Mouse (Mus musculus) C2C12 (cell line): ENCODE data around the gene Cobl.

Experiments used
- CEBPB ChIP-seq: IDR thresholded peaks from one replicate; pipeline ENCODE4 v1.6.1; 2011; ENCODE audit warnings: low read depth, mild to moderate bottlenecking, control low read depth, moderate library complexity
- CTCF ChIP-seq: IDR thresholded peaks from one replicate; pipeline ENCODE4 v1.5.1; 2011; ENCODE audit not compliant: control insufficient read depth, insufficient read depth, insufficient read length
- FOSL1 ChIP-seq: IDR thresholded peaks from one replicate; pipeline ENCODE4 v1.8.0; 2011; ENCODE audit warnings: mild to moderate bottlenecking, low read length; ENCODE audit not compliant: poor library complexity, insufficient read depth, severe bottlenecking
- MAX ChIP-seq: IDR thresholded peaks from one replicate; pipeline ENCODE4 v1.6.1; 2011; ENCODE audit warnings: mild to moderate bottlenecking, control low read depth
- MYOD1 ChIP-seq: IDR thresholded peaks from one replicate; pipeline ENCODE4 v1.6.1; 2011; ENCODE audit warnings: low read depth; ENCODE audit not compliant: control insufficient read depth, insufficient read length
- MYOG ChIP-seq: IDR thresholded peaks from one replicate; pipeline ENCODE4 v1.6.1; 2011; ENCODE audit not compliant: control insufficient read depth, insufficient read length; ENCODE audit errors: extremely low read depth
- USF1 ChIP-seq: IDR thresholded peaks from one replicate; pipeline ENCODE4 v1.6.1; 2011; ENCODE audit warnings: low read depth, mild to moderate bottlenecking, control low read depth, moderate library complexity

DNA sequence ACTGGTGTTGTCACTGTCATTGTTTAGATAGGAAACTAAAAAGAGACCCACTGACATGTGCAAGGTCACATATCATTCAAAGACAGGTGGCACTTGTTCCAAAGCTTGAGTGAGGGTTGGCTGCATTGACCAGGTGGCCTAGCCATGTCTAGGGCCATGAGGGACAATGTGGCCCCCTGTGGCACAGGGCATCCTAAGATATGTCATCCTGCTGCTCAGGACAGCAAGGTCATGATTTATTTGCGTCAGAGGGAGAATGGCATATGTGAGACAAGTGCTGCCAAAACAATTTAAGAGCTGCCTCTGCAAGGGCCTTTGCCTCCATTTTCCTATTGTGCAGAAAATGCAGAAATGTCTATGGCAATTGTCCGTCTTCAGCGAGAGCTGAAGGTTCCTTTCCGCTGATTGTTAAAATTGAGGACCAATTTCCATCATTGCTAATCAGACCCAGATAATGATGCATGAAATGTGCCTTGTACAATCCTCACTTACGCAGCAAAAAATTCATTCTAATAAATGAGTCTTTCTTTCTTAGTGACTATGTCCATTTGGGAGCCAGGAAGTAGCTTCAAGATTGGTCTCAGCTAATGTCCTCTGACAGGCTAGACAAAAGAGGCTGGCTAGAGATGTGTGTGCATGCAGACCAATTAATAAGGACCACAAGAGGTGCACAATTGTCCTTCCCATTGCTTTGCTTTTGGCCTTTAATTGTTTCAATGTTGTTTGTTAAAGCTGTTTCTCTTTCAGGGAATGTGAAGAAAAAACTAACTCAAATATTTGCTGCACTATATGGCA, 207.2 kb downstream of the Cobl start:
- TF ChIP-seq MYOD1: no peak
- no peak for TF ChIP-seq CTCF
- no peak for TF ChIP-seq USF1
- TF ChIP-seq MYOG: no peak
- TF ChIP-seq CEBPB: no peak
- TF ChIP-seq MAX: no peak
- no peak for TF ChIP-seq FOSL1
